Mouse (Mus musculus): ENCODE data around the gene Nmt1.

The Nmt1 gene

GRCm38 (mm10) chr11:103028176-103028891 lies at the start of gene Nmt1, which contains the start of gene Dcakd:
Gene Nmt1, plus strand, starts transcription at chr11:103028190.
Gene Dcakd, minus strand, starts transcription at chr11:103028333.
- DNase-seq (ENCODE audit: low spot score in 2 of 2) = peak; percentile 77 to 86

GRCm38 (mm10) chr11:102981151-102981890 lies 46.7 kb upstream of the Nmt1 start:
- no peak for DNase-seq (ENCODE audit: low spot score in 2 of 2)

- no peak for DNase-seq (ENCODE audit: low spot score in 2 of 2)
Observed at GRCm38 (mm10) chr11:102984086-102984485, 43.9 kb upstream of the Nmt1 start.

GRCm38 (mm10) chr11:102984615-102985014 lies 43.4 kb upstream of the Nmt1 start:
- no peak for DNase-seq (ENCODE audit: low spot score in 2 of 2)

GRCm38 (mm10) chr11:102985160-102985559 lies 42.8 kb upstream of the Nmt1 start:
- no peak for DNase-seq (ENCODE audit: low spot score in 2 of 2)

- DNase-seq (ENCODE audit: low spot score in 2 of 2) = no peak
Observed at GRCm38 (mm10) chr11:102989641-102990151, 38.3 kb upstream of the Nmt1 start.

GRCm38 (mm10) chr11:102990152-102990663 lies 37.8 kb upstream of the Nmt1 start:
- peak in 1 of 2 experiments; percentile 9 for DNase-seq (ENCODE audit: low spot score in 2 of 2)

- DNase-seq (ENCODE audit: low spot score in 2 of 2) = no peak
Observed at GRCm38 (mm10) chr11:102991681-102992080, 36.3 kb upstream of the Nmt1 start.

- peak; percentile 44 to 72 for DNase-seq (ENCODE audit: low spot score in 2 of 2)
Observed at GRCm38 (mm10) chr11:102992940-102993339, 35.0 kb upstream of the Nmt1 start.

- DNase-seq (ENCODE audit: low spot score in 2 of 2) = no peak
Observed at GRCm38 (mm10) chr11:102993420-102994029, 34.5 kb upstream of the Nmt1 start.

- DNase-seq (ENCODE audit: low spot score in 2 of 2) = no peak
Observed at GRCm38 (mm10) chr11:102994952-102995351, 33.0 kb upstream of the Nmt1 start.

GRCm38 (mm10) chr11:102996385-102996784 lies 31.6 kb upstream of the Nmt1 start:
- DNase-seq (ENCODE audit: low spot score in 2 of 2) = no peak

GRCm38 (mm10) chr11:102996991-102997770 lies 30.8 kb upstream of the Nmt1 start:
- DNase-seq (ENCODE audit: low spot score in 2 of 2) = no peak

- DNase-seq (ENCODE audit: low spot score in 2 of 2) = no peak
Observed at GRCm38 (mm10) chr11:102998254-102998576, 29.8 kb upstream of the Nmt1 start.

- no peak for DNase-seq (ENCODE audit: low spot score in 2 of 2)
Observed at GRCm38 (mm10) chr11:102998577-102999316, 29.2 kb upstream of the Nmt1 start.

- no peak for DNase-seq (ENCODE audit: low spot score in 2 of 2)
Observed at GRCm38 (mm10) chr11:102999317-102999970, 28.5 kb upstream of the Nmt1 start.

GRCm38 (mm10) chr11:103000111-103000510 lies 27.9 kb upstream of the Nmt1 start:
- DNase-seq (ENCODE audit: low spot score in 2 of 2) = no peak

GRCm38 (mm10) chr11:103001063-103001462 lies 26.9 kb upstream of the Nmt1 start:
- no peak for DNase-seq (ENCODE audit: low spot score in 2 of 2)

GRCm38 (mm10) chr11:103003210-103003609 lies 24.8 kb upstream of the Nmt1 start:
- DNase-seq (ENCODE audit: low spot score in 2 of 2) = no peak

- DNase-seq (ENCODE audit: low spot score in 2 of 2) = no peak
Observed at GRCm38 (mm10) chr11:103004852-103005251, 23.1 kb upstream of the Nmt1 start.

All from spleen, postnatal 14 days (tissue).